Mouse (Mus musculus): ENCODE results near the gene Mecp2. TPM values are rescaled to one million over a fixed set of nuclear protein-coding genes. Genes with fewer than 3 reads are reported as not detected.

Mecp2 gene
- polyA plus RNA-seq, 1 experiment from 2014 or later: 15.5 TPM

DNA sequence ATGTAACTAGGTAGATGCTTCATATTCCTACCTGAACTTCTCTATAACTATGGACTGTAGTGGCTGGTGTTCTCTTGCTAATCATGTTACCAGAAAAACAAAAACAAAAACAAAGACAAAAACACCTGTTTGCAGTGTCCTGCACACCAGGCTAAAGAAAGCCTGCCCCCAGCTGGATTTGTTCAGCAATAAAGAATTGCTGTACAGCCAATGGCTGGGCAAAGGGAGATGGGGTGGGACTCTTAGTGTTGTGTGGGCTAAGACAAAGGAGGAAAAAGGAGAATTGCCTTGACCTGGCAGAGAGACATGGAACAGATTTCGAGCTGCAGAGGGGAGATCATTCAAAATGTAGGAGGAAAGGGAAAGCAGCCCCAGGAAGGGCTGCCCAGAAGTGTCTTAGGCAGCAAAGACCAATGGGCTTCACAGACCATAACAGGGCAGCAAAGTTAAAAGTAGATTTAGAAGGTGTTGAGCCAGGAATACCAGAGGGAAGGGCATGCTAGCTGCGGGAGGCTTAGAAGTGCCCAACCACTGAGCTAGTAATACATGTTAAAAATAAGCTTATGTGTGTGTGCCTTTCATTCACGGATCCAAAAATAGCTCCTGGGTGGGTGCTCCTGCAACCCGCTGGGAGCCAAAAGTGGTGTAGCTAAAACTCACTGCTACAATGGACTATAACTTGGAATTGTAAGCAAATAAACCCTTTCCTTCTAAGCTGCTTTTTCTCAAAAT lies 31.5 kb downstream of the Mecp2 start:
- Histone ChIP-seq H3K4me2 (replicated peaks) (no peak overlapping the region), H3K4me3 (replicated peaks; ENCODE audit: low read length) (no peak overlapping the region), H3K36me3 (replicated peaks; ENCODE audit: control insufficient read depth, insufficient read depth) (no peaks in the 10 kb centered on the region), H3K9ac (no peak overlapping the region), H3K4me1 (replicated peaks; ENCODE audit: control insufficient read depth, insufficient read depth, low read length) (no peaks in the 10 kb centered on the region), H3K9me3 (ENCODE audit: control insufficient read depth, low read length) (no peaks in the 10 kb centered on the region), H3K27ac (no peak overlapping the region), H3K27me3 (ENCODE audit: control insufficient read depth, insufficient read depth, low read length) (no peaks in the 10 kb centered on the region)
- ATAC-seq (ENCODE audit: low FRiP score): no peak
- DNase-seq (ENCODE audit: low spot score): no peak
- WGBS: 77% methylated on average over 4 of the region's 4 CpGs

- no peaks in the 10 kb centered on the region for H3K9me3 ChIP-seq (ENCODE audit: control insufficient read depth, low read length)
- H3K27me3 ChIP-seq (ENCODE audit: control insufficient read depth, insufficient read depth, low read length): no peaks in the 10 kb centered on the region
- DNase-seq (ENCODE audit: low spot score) (no peak), ATAC-seq (ENCODE audit: low FRiP score) (no peak)
- no peaks in the 10 kb centered on the region for H3K36me3 ChIP-seq (replicated peaks; ENCODE audit: control insufficient read depth, insufficient read depth)
- H3K4me2 ChIP-seq (replicated peaks): no peak overlapping the region
- 67% methylated on average over 1 of the region's 1 CpGs for WGBS
- no peak overlapping the region for H3K9ac ChIP-seq
- H3K27ac ChIP-seq: no peak overlapping the region
- no peak overlapping the region for H3K4me3 ChIP-seq (replicated peaks; ENCODE audit: low read length)
- no peaks in the 10 kb centered on the region for H3K4me1 ChIP-seq (replicated peaks; ENCODE audit: control insufficient read depth, insufficient read depth, low read length)
Measured at GRCm38 (mm10) chrX:74095130-74095529, 40.0 kb downstream of the Mecp2 start.

- Histone ChIP-seq H3K9ac (peak overlapping the region; percentile 76), H3K27me3 (ENCODE audit: control insufficient read depth, insufficient read depth, low read length) (no peaks in the 10 kb centered on the region), H3K4me1 (replicated peaks; ENCODE audit: control insufficient read depth, insufficient read depth, low read length) (peaks cover 16% of the 10 kb centered on the region), H3K9me3 (ENCODE audit: control insufficient read depth, low read length) (no peaks in the 10 kb centered on the region), H3K4me2 (replicated peaks) (peak overlapping the region; percentile 42), H3K36me3 (replicated peaks; ENCODE audit: control insufficient read depth, insufficient read depth) (no peaks in the 10 kb centered on the region), H3K4me3 (replicated peaks; ENCODE audit: low read length) (peak overlapping the region; percentile 60), H3K27ac (peak overlapping the region; percentile 97)
- 9% methylated on average over 11 of the region's 27 CpGs for WGBS
- DNase-seq (ENCODE audit: low spot score): peak; percentile 92
- ATAC-seq (ENCODE audit: low FRiP score): peak; percentile 99
Measured at GRCm38 (mm10) chrX:74085601-74086038, 49.5 kb downstream of the Mecp2 start.

GRCm38 (mm10) chrX:74084946-74085498 lies 50.1 kb downstream of the Mecp2 start:
- Histone ChIP-seq H3K27me3 (ENCODE audit: control insufficient read depth, insufficient read depth, low read length) (no peaks in the 10 kb centered on the region), H3K4me2 (replicated peaks) (peak overlapping the region; percentile 62), H3K27ac (peak overlapping the region; percentile 97), H3K9ac (peak overlapping the region; percentile 76), H3K4me3 (replicated peaks; ENCODE audit: low read length) (peak overlapping the region; percentile 60), H3K9me3 (ENCODE audit: control insufficient read depth, low read length) (no peaks in the 10 kb centered on the region), H3K4me1 (replicated peaks; ENCODE audit: control insufficient read depth, insufficient read depth, low read length) (peaks cover 16% of the 10 kb centered on the region), H3K36me3 (replicated peaks; ENCODE audit: control insufficient read depth, insufficient read depth) (no peaks in the 10 kb centered on the region)
- 9% methylated on average over 5 of the region's 56 CpGs for WGBS
- DNase-seq (ENCODE audit: low spot score) (peak; percentile 74), ATAC-seq (ENCODE audit: low FRiP score) (peak; percentile 72)

DNA sequence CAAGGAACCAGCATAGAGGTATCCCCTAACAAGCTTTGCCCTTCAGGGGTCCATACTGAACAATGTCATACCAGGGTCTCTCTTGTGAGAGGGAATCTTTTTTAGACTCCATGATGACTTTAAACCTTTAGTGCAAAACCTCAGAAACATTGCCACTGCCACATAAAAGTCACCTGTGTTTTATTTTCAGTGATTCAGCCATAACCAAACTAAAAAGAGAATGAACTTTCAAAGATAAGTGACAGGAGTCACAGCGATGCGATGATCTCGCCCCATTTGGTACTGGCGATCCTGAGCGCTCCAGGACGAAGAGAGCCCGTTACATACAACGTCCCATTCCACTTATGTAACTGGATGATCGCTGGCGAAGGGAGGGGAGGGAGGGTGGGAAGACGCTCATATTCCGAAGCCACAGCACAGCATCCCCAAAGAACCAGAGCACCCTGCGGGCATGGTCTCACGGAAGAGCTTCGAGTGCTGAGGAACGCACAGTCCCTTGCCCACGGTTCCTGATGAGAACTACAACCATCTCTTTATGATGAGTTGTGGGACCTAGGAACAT lies 50.8 kb downstream of the Mecp2 start:
- 22% methylated on average over 17 of the region's 17 CpGs for WGBS
- Histone ChIP-seq H3K9ac (peak overlapping the region; percentile 76), H3K27ac (peak overlapping the region; percentile 97), H3K9me3 (ENCODE audit: control insufficient read depth, low read length) (no peaks in the 10 kb centered on the region), H3K27me3 (ENCODE audit: control insufficient read depth, insufficient read depth, low read length) (no peaks in the 10 kb centered on the region), H3K4me1 (replicated peaks; ENCODE audit: control insufficient read depth, insufficient read depth, low read length) (peaks cover 16% of the 10 kb centered on the region), H3K36me3 (replicated peaks; ENCODE audit: control insufficient read depth, insufficient read depth) (no peaks in the 10 kb centered on the region), H3K4me3 (replicated peaks; ENCODE audit: low read length) (peak overlapping the region; percentile 60), H3K4me2 (replicated peaks) (peak overlapping the region; percentile 62)
- ATAC-seq (ENCODE audit: low FRiP score) (peak; percentile 9; the same call in 1 of the 2 replicates), DNase-seq (ENCODE audit: low spot score) (no peak)

GRCm38 (mm10) chrX:74070794-74071193 lies 64.4 kb downstream of the Mecp2 start:
- ATAC-seq (ENCODE audit: low FRiP score): no peak
- no peaks in the 10 kb centered on the region for H3K9me3 ChIP-seq (ENCODE audit: control insufficient read depth, low read length)
- no peaks in the 10 kb centered on the region for H3K27me3 ChIP-seq (ENCODE audit: control insufficient read depth, insufficient read depth, low read length)
- no peak overlapping the region for H3K9ac ChIP-seq
- DNase-seq (ENCODE audit: low spot score): no peak
- H3K4me2 ChIP-seq (replicated peaks): no peak overlapping the region
- peaks cover 4% of the 10 kb centered on the region; the same call in 1 of the 2 replicates for H3K36me3 ChIP-seq (replicated peaks; ENCODE audit: control insufficient read depth, insufficient read depth)
- H3K4me1 ChIP-seq (replicated peaks; ENCODE audit: control insufficient read depth, insufficient read depth, low read length): no peaks in the 10 kb centered on the region
- H3K27ac ChIP-seq: no peak overlapping the region
- no peak overlapping the region for H3K4me3 ChIP-seq (replicated peaks; ENCODE audit: low read length)

DNA sequence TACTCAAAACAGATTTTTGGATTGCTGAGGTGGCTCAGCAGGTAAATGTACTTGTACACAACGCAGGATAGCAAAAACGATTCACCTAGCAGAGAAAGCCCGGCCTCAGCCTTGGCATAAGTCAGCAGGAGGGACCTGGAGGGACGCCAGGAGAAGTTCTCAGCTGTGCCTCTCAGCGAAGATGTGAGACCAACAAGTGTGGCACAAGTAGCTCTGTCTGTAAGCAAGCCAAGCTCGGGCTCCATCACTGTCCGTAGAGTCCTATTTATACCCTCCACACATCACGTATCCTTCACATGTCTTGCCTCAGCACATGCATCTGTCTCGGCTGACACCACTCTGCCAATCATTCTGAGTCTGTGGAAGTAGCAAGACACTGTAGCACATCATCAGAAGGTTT lies 67.3 kb downstream of the Mecp2 start:
- no peak for ATAC-seq (ENCODE audit: low FRiP score)
- no peaks in the 10 kb centered on the region for H3K9me3 ChIP-seq (ENCODE audit: control insufficient read depth, low read length)
- H3K27ac ChIP-seq: no peak overlapping the region
- H3K9ac ChIP-seq: no peak overlapping the region
- no peaks in the 10 kb centered on the region for H3K27me3 ChIP-seq (ENCODE audit: control insufficient read depth, insufficient read depth, low read length)
- H3K4me3 ChIP-seq (replicated peaks; ENCODE audit: low read length): no peak overlapping the region
- no peaks in the 10 kb centered on the region for H3K4me1 ChIP-seq (replicated peaks; ENCODE audit: control insufficient read depth, insufficient read depth, low read length)
- peaks cover 4% of the 10 kb centered on the region; the same call in 1 of the 2 replicates for H3K36me3 ChIP-seq (replicated peaks; ENCODE audit: control insufficient read depth, insufficient read depth)
- H3K4me2 ChIP-seq (replicated peaks): no peak overlapping the region
- WGBS: 84% methylated on average over 9 of the region's 9 CpGs
- DNase-seq (ENCODE audit: low spot score): no peak

GRCm38 (mm10) chrX:74045107-74045506 lies 90.1 kb downstream of the Mecp2 start:
- ATAC-seq (ENCODE audit: low FRiP score) (no peak), DNase-seq (ENCODE audit: low spot score) (no peak)
- WGBS: 58% methylated on average over 1 of the region's 1 CpGs
- H3K36me3 ChIP-seq (replicated peaks; ENCODE audit: control insufficient read depth, insufficient read depth): no peaks in the 10 kb centered on the region
- H3K4me1 ChIP-seq (replicated peaks; ENCODE audit: control insufficient read depth, insufficient read depth, low read length): no peaks in the 10 kb centered on the region
- no peak overlapping the region for H3K4me2 ChIP-seq (replicated peaks)
- H3K4me3 ChIP-seq (replicated peaks; ENCODE audit: low read length): no peak overlapping the region
- H3K27ac ChIP-seq: no peak overlapping the region
- no peak overlapping the region for H3K9ac ChIP-seq
- no peaks in the 10 kb centered on the region for H3K9me3 ChIP-seq (ENCODE audit: control insufficient read depth, low read length)
- no peaks in the 10 kb centered on the region for H3K27me3 ChIP-seq (ENCODE audit: control insufficient read depth, insufficient read depth, low read length)

- Histone ChIP-seq H3K27ac (no peak overlapping the region), H3K9ac (no peak overlapping the region), H3K4me3 (replicated peaks; ENCODE audit: low read length) (no peak overlapping the region), H3K27me3 (ENCODE audit: control insufficient read depth, insufficient read depth, low read length) (no peaks in the 10 kb centered on the region), H3K4me1 (replicated peaks; ENCODE audit: control insufficient read depth, insufficient read depth, low read length) (no peaks in the 10 kb centered on the region), H3K4me2 (replicated peaks) (no peak overlapping the region), H3K9me3 (ENCODE audit: control insufficient read depth, low read length) (no peaks in the 10 kb centered on the region), H3K36me3 (replicated peaks; ENCODE audit: control insufficient read depth, insufficient read depth) (peaks cover 24% of the 10 kb centered on the region)
- DNase-seq (ENCODE audit: low spot score): no peak
- no peak for ATAC-seq (ENCODE audit: low FRiP score)
- 77% methylated on average over 5 of the region's 5 CpGs for WGBS
Measured at GRCm38 (mm10) chrX:74037702-74038375, 97.3 kb downstream of the Mecp2 start.
